Mouse (Mus musculus) lung, postnatal 25 days (tissue): ENCODE results near the gene Klf6.

Source experiments
- DNase-seq: peaks from one replicate; pipeline ENCODE4 v3.0.0; 2022; ENCODE audit warnings: low spot score

Gene Klf6

GRCm38 (mm10) chr13:5899021-5899420 is 37.7 kb downstream of the Klf6 start:
- DNase-seq, result no peak

GRCm38 (mm10) chr13:5899641-5900040 is 38.4 kb downstream of the Klf6 start:
- no peak for DNase-seq

DNA sequence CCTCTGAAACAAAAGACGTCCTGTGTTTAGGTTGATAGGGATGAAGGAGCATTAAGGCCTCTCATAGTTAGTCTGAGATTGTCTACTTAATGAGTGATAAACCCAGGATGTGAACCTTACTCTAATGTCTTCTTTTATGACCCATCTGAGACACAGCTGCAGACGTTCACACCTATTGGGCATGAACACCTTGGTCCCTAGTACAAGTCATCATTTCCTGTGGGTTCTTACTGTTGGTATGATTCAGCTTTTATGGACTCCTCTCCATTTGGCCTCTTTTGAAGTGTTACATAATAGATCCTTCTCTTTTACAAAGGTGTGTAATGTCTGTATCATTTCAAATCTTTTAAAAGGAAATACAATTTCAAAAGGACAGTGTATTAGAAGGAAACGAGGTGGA is 51.9 kb downstream of the Klf6 start:
- no peak for DNase-seq

- DNase-seq, result no peak
Observed at GRCm38 (mm10) chr13:5917360-5917759, 56.1 kb downstream of the Klf6 start.

DNA sequence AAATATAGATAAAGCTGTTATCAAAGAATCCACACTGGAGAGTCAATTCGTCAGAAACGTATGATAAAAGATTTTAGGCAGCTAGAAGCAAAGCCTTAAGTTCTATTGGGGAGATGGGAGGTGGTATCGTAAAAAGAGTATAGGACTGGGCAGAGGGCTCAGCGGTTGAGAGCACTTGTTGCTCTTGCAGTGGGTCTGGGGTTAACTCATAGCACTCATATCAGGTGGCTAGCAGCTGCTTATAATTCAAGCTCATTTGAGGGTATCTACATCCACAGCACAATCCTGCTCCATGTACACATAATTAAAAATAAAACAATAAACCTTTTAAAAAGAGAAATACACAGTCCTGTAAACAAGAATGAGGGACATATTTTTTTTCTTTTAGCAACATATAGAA is 58.7 kb downstream of the Klf6 start:
- DNase-seq, result no peak
